Mouse (Mus musculus): ENCODE data around the gene Smarca1.

GRCm38 (mm10) chrX:47912904-47913542 lies 20.2 kb upstream of the Smarca1 start:
- TF ChIP-seq POLR2A (IDR thresholded peaks at IDR 0.05; ENCODE audit: insufficient read depth, low read length) (no peak), CTCF (IDR thresholded peaks at IDR 0.05; ENCODE audit: low read depth, low read length) (no peak)
